In genomic region chr4:139367336-139367735, GRCm38 (mm10) we compare ENCODE assay signal across 11 mouse cellular contexts.
"Had no signal": no experiment of that assay in that cellular context is flagged by ENCODE, and none has a peak within 500 bp of the region (broad histone marks: within the 10 kb centered on the region; RNA-seq: fewer than 3 reads in every experiment).

No protein-coding gene starts in this region.

- DNase-seq: gastrocnemius, postnatal 14 days; heart, adult 18-20 months; heart, postnatal 10 days; heart, postnatal 4 days; kidney, adult 18-20 months; kidney, adult 8-10 months; kidney, postnatal 10 days; kidney, postnatal 4 days; liver; liver, embryonic 13.5 days; liver, postnatal 0 days had no signal
